Mouse (Mus musculus) lung, adult 2 months (tissue): ENCODE measurements around the gene Psmb4. TPM values are rescaled to one million over a fixed set of nuclear protein-coding genes. Genes with fewer than 3 reads are reported as not detected.
A peak's percentile ranks its signal among the peaks of the same experiment; 100 is the strongest.
"Not testable (repeated sequence)": the region's sequence is repeated elsewhere in the genome, so short reads cannot be mapped to it uniquely, and the experiment has no call there.

ENCODE experiments used
- DNase-seq: peaks from one replicate; pipeline ENCODE4 v3.0.0; 2022
- H3K4me1 ChIP-seq: fragments of 200-500 bp; 2 replicates; pipeline ENCODE4 v1.6.1; 2011; ENCODE audit warnings: low read length; ENCODE audit not compliant: control insufficient read depth, insufficient read depth
- H3K4me3 ChIP-seq: fragments of 200-500 bp; replicated peaks from 2 replicates; pipeline ENCODE3; 2011; ENCODE audit warnings: low read depth, mild to moderate bottlenecking, control low read depth, low read length; ENCODE audit errors: extremely low read depth
- CTCF ChIP-seq: fragments of 200-500 bp; IDR thresholded peaks from 2 replicates; pipeline ENCODE4 v1.5.1; 2011; ENCODE audit warnings: mild to moderate bottlenecking, low read length, control low read depth; ENCODE audit not compliant: insufficient read depth
- POLR2A ChIP-seq: fragments of 200-500 bp; IDR thresholded peaks from 2 replicates; pipeline ENCODE4 v1.6.1; 2011; ENCODE audit warnings: low read depth, mild to moderate bottlenecking, control low read depth, low read length, borderline replicate concordance; ENCODE audit errors: extremely low read depth
- WGBS: fragments of 180-500 bp; shearing (Covaris S2); methylation state at CpG from one replicate; pipeline ENCODE4 v1.1.7; 2018; 5-methylcytosine and 5-hydroxymethylcytosine counted together
- polyA plus RNA-seq: library from polyadenylated mRNA; depleted of rRNA; stranded (reverse); fragments of >200 nt; gene quantifications from 2 replicates; pipeline ENCODE4 v1.2.3, GENCODE M21; 2012; rRNA removed

The Psmb4 gene
- polyA plus RNA-seq: 175 and 210 TPM in 2 replicates

- DNase-seq: peak; percentile 86
- TF ChIP-seq CTCF (no peak), POLR2A (peak; percentile 88; the same call in 1 of the 2 replicates)
- Histone ChIP-seq H3K4me3 (peak within 1 kb of the TSS; percentile 90), H3K4me1 (peaks cover 4% of the 10 kb centered on the region; the same call in 1 of the 2 replicates)
- under 1% methylated on average over 61 of the region's 61 CpGs for WGBS
Observed at GRCm38 (mm10) chr3:94886316-94887224, at the start of gene Psmb4. Gene Psmb4 (minus strand): TSS chr3:94886961.

DNA sequence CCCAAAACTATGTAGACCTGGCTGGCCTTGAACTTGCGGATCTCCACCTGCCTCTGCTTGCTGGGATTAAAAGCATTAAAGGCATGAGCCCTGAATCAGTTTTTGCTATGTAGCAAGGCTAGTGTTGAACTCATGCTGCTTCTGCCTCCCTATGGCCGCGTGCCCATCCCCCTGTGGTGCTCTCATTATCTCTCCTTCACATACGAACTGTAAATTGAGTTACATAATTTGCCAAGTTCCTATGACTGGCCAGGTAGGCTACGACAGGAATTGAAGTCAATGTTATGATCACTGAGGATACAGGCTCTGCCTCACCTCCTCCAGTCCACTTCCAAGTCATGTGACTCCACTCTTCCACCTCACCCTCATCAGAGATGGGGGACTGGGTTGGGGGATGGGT is 49.4 kb upstream of the Psmb4 start:
- H3K4me3 ChIP-seq, H3K4me1 ChIP-seq, DNase-seq: not testable (repeated sequence)
- 66% methylated on average over 5 of the region's 5 CpGs for WGBS

- not testable (repeated sequence) for H3K4me3 ChIP-seq, H3K4me1 ChIP-seq
- peak; percentile 62 for DNase-seq
- 47% methylated on average over 3 of the region's 3 CpGs for WGBS
Observed at GRCm38 (mm10) chr3:94935332-94935731, 48.6 kb upstream of the Psmb4 start.

DNA sequence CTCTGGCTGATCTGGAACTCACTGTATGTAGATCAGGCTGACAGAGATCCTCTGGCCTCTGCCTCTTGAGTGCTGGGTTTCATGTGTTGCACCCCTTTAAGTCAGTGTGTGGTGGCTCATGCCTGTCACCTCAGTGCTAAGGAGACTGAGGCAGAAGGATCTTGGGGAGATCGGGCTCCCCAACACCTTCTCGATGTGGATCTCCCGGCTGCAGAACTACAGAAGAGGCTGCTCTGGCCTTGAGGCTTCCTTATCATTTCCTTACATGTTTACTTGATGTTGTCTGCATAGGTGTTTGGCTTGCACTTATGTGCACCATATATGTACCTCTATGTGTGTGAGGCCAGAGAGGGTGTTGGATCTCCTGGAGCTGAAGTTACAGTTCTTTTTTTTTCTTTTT is 47.8 kb upstream of the Psmb4 start:
- DNase-seq, H3K4me1 ChIP-seq: not testable (repeated sequence)
- H3K4me3 ChIP-seq: peak overlapping the region; percentile 52
- 70% methylated on average over 3 of the region's 3 CpGs for WGBS

DNA sequence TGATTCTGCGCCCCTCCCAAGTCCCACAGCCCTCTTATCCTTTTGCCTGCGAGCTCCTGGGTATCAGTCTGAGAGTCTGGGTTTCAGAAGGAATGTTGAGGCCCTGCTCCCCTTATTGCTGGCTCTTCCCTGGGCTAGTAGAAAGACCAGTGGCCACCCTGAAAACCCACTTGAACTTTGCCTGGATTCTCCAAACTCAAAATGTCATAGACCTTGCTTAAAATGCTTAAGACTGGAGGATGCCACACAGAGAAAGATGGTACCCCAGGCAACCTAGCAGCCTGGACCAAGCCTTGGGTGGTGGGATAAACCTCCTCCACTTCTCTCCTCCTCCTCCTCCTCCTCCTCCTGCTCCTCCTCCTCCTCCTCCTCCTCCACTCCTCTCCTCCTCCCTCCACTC is 46.8 kb upstream of the Psmb4 start:
- 0% methylated on average over 1 of the region's 2 CpGs for WGBS
- not testable (repeated sequence) for DNase-seq, H3K4me1 ChIP-seq
- TF ChIP-seq POLR2A: peak; percentile 69; the same call in 1 of the 2 replicates
- peak overlapping the region; percentile 4 for H3K4me3 ChIP-seq

GRCm38 (mm10) chr3:94932809-94933564 is 46.2 kb upstream of the Psmb4 start, which contains the start of gene Selenbp1:
Gene Selenbp1 (plus strand): TSS chr3:94933056.
- H3K4me3 ChIP-seq: peak within 1 kb of the TSS; percentile 78
- TF ChIP-seq POLR2A: peak; percentile 98
- TF ChIP-seq CTCF: no peak
- peak; percentile 96 for DNase-seq
- 1% methylated on average over 16 of the region's 16 CpGs for WGBS
- peaks cover 9% of the 10 kb centered on the region for H3K4me1 ChIP-seq

DNA sequence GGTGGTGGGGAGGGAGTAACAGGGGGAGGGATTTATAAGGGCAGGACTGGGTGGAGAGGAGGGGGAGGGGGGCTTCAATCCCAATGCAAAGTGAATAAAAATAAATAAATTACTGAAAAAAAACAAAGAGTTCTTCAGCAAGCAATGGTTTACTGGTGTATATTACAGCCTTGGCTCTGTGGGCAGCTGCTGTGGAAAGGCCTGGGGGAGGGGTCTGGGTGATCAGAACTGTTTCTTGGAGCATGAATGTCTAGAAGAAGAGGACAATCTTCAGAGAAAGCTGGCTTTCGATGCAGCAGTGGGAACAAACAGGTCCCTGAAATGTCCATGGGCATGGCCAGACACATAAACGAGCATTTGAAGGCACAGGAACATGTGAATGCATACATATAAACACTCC is 45.5 kb upstream of the Psmb4 start:
- WGBS: 47% methylated on average over 2 of the region's 2 CpGs
- DNase-seq, H3K4me3 ChIP-seq, H3K4me1 ChIP-seq: not testable (repeated sequence)

DNA sequence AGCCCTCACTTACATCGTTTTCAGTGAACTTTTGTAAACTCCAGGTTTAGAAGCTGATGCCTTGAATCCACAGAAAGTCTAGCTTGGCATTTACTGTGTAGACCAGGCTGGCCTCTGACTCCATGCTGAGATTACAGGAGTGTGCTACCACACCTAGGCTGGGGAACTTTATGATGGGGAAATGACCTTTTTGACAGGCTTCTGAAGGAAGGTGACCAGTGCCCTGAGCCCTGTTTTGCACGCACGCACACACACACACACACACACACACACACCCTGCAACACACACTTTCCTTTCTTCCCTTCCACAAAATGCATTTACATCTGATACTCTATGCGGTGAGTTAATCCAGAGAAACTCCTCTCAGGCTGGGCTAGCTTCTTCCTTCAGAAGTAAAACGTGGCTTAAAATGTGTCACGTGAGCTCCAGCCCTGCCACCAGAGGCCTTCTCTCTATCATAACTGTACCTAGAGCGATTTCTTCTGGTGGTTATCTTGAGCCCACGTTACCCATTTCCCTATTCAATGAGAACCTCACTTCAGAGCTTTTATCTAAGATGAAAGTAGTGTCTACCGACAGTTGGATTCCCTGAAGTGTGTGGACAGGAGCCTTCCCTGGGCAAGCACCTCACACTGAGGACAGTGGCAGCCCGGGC is 44.8 kb upstream of the Psmb4 start:
- not testable (repeated sequence) for H3K4me3 ChIP-seq, DNase-seq
- H3K4me1 ChIP-seq: peaks cover 13% of the 10 kb centered on the region
- 83% methylated on average over 10 of the region's 10 CpGs for WGBS

GRCm38 (mm10) chr3:94930386-94931266 is 43.9 kb upstream of the Psmb4 start:
- WGBS: 41% methylated on average over 7 of the region's 7 CpGs
- DNase-seq, H3K4me3 ChIP-seq: not testable (repeated sequence)
- H3K4me1 ChIP-seq: peaks cover 13% of the 10 kb centered on the region

- peaks cover 13% of the 10 kb centered on the region for H3K4me1 ChIP-seq
- not testable (repeated sequence) for H3K4me3 ChIP-seq, DNase-seq
- WGBS: 89% methylated on average over 4 of the region's 4 CpGs
Observed at GRCm38 (mm10) chr3:94928979-94929378, 42.2 kb upstream of the Psmb4 start.

DNA sequence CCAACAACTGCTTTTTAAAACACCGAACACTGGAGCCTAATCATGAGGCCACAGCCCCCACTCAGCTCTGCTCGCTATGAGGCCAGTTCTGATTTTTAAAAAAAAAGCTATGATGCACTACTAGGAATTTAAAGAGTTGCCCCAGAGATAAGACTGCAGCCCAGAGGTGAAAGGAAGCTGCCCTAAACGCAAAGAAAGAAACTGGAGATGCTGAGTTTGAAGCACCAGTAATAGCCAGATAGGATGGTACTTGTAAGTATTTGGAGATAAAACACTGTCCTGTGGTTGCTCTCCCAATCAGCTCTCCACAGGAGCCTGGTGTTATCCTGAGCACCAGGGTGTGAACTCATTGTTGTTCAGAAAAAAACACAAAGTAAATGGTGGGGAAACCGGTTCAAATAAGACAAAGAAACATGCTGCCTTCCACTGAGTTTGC is 39.6 kb upstream of the Psmb4 start:
- H3K4me3 ChIP-seq, DNase-seq, H3K4me1 ChIP-seq: not testable (repeated sequence)
- WGBS: 50% methylated on average over 4 of the region's 4 CpGs
